Comparison of ENCODE assay signal across 8 mouse cellular contexts in genomic region chr5:118027101-118027697, GRCm38 (mm10). TPM values are rescaled to one million over a fixed set of nuclear protein-coding genes. Genes with fewer than 3 reads are reported as not detected.
DNase-seq lines count a peak whose midpoint lies in the region; ATAC-seq and TF ChIP-seq lines count a peak whose summit lies in the region.
"Had no signal": no experiment of that assay in that cellular context is flagged by ENCODE, and none has a peak within 500 bp of the region (broad histone marks: within the 10 kb centered on the region; RNA-seq: fewer than 3 reads in every experiment).

No protein-coding gene starts in this region.

- no peak overlapping the region for H3K27ac ChIP-seq in liver, adult 2 months (replicated peaks; ENCODE audit: insufficient read depth, low read depth, low read length)
- H3K27ac ChIP-seq in forebrain, embryonic 12.5 days: no peak overlapping the region
- H3K27ac ChIP-seq in limb, embryonic 11.5 days (replicated peaks; ENCODE audit: low read depth, low read length): no peak overlapping the region

- no peak for TF ChIP-seq CTCF in liver, adult 2 months (IDR thresholded peaks at IDR 0.05; ENCODE audit: low read depth, low read length)

- H3K4me2 ChIP-seq in forebrain, embryonic 12.5 days: peak overlapping the region; percentile 97
- peak overlapping the region; percentile 96 for H3K4me2 ChIP-seq in limb, embryonic 11.5 days (ENCODE audit: low read depth, severe bottlenecking)

- H3K36me3 ChIP-seq in liver, adult 2 months (ENCODE audit: control insufficient read depth, insufficient read depth, low read length): no peaks in the 10 kb centered on the region
- no peaks in the 10 kb centered on the region for H3K36me3 ChIP-seq in forebrain, embryonic 12.5 days (replicated peaks)
- H3K36me3 ChIP-seq in limb, embryonic 11.5 days (ENCODE audit: control insufficient read depth, insufficient read depth, low read length): no peaks in the 10 kb centered on the region

- peak overlapping the region; percentile 4; the same call in 1 of the 2 replicates for H3K4me3 ChIP-seq in liver, adult 2 months (ENCODE audit: insufficient read depth, low read depth, low read length)
- H3K4me3 ChIP-seq in forebrain, embryonic 12.5 days (replicated peaks): peak overlapping the region; percentile 64
- H3K4me3 ChIP-seq in limb, embryonic 11.5 days (ENCODE audit: low read depth, low read length): peak overlapping the region; percentile 60
- H3K4me3 ChIP-seq: myocyte had no signal

- H3K4me1 ChIP-seq in liver, adult 2 months (ENCODE audit: control insufficient read depth, insufficient read depth, low read length): peaks cover 4% of the 10 kb centered on the region; the same call in 1 of the 2 replicates
- peaks cover 50% of the 10 kb centered on the region for H3K4me1 ChIP-seq in forebrain, embryonic 12.5 days
- H3K4me1 ChIP-seq in limb, embryonic 11.5 days (ENCODE audit: control insufficient read depth, insufficient read depth, low read length): peaks cover 14% of the 10 kb centered on the region

- no peak for ATAC-seq in forebrain, embryonic 12.5 days (ENCODE audit: low FRiP score)
- no peak for ATAC-seq in limb, embryonic 11.5 days (ENCODE audit: insufficient number of reproducible peaks, low FRiP score, low TSS enrichment, low read depth)

- no peak overlapping the region for H3K9ac ChIP-seq in liver, adult 2 months (ENCODE audit: low read depth, low read length)
- H3K9ac ChIP-seq in forebrain, embryonic 12.5 days: peak overlapping the region; percentile 52
- no peak overlapping the region for H3K9ac ChIP-seq in limb, embryonic 11.5 days (ENCODE audit: low read length)

- H3K27me3 ChIP-seq in liver, adult 2 months (ENCODE audit: control insufficient read depth, insufficient read depth, low read length): peaks cover 24% of the 10 kb centered on the region
- H3K27me3 ChIP-seq in forebrain, embryonic 12.5 days: peaks cover 65% of the 10 kb centered on the region
- H3K27me3 ChIP-seq in limb, embryonic 11.5 days (ENCODE audit: control insufficient read depth, insufficient read depth, low read length): peaks cover 58% of the 10 kb centered on the region

- no peaks in the 10 kb centered on the region for H3K9me3 ChIP-seq in forebrain, embryonic 12.5 days
- H3K9me3 ChIP-seq in limb, embryonic 11.5 days (ENCODE audit: control insufficient read depth, low read length): no peaks in the 10 kb centered on the region

- WGBS in liver, adult 2 months: 3% methylated on average over 39 of the region's 39 CpGs
- WGBS in forebrain, embryonic 12.5 days: under 1% methylated on average over 39 of the region's 39 CpGs
- WGBS in limb, embryonic 11.5 days: 1% methylated on average over 39 of the region's 39 CpGs

- H3K79me2 ChIP-seq in liver, adult 2 months (ENCODE audit: control insufficient read depth, insufficient read depth, low read length): no peaks in the 10 kb centered on the region

- no peak for DNase-seq in liver, adult 2 months (ENCODE audit: extremely low read depth, low read depth, low spot score)
- no peak for DNase-seq in liver
- DNase-seq in limb, embryonic 11.5 days (ENCODE audit: low spot score): peak; percentile 33
- peak; percentile 39 for DNase-seq in retina, embryonic 14.5 days (ENCODE audit: low spot score)
- no peak for DNase-seq in layer of hippocampus, postnatal 10 days (ENCODE audit: low spot score in 2 of 2)
- no peak for DNase-seq in frontal cortex, postnatal 14 days (ENCODE audit: low spot score in 2 of 2)

- no peak for TF ChIP-seq POLR2A in liver, adult 2 months (IDR thresholded peaks at IDR 0.05; ENCODE audit: extremely low read depth, insufficient read depth, low read length)

RNA-seq across cellular contexts. Expression of gene Tesc, which starts 0.3 kb away (rescaled TPM):
- 0.18 and 0.94 TPM in 2 replicates for total RNA-seq in liver, adult 2 months (2014; rRNA removed)
- polyA plus RNA-seq in liver, adult 2 months (2012; rRNA removed): 0.35 and 0.41 TPM in 2 replicates
- polyA plus RNA-seq in forebrain, embryonic 12.5 days (2016; fragmentation: Nextera tagmentation; extraction: Ambion mirVana): 4.7 and 6.3 TPM in 2 replicates
- polyA plus RNA-seq in limb, embryonic 11.5 days (2014; fragmentation: Nextera tagmentation; extraction: Ambion mirVana): 0.53 and 0.75 TPM in 2 replicates
- total RNA-seq in layer of hippocampus, postnatal 10 days (2021): 10 to 100 TPM; 41.3 to 42.2 TPM

RNA-seq across cellular contexts. Expression of gene Fbxo21, which starts 50.7 kb away (rescaled TPM):
- total RNA-seq in liver, adult 2 months (2014; rRNA removed): 55.8 and 83.0 TPM in 2 replicates
- 41.9 and 79.0 TPM in 2 replicates for polyA plus RNA-seq in liver, adult 2 months (2012; rRNA removed)
- 149 and 165 TPM in 2 replicates for polyA plus RNA-seq in forebrain, embryonic 12.5 days (2016; fragmentation: Nextera tagmentation; extraction: Ambion mirVana)
- 74.6 and 84.4 TPM in 2 replicates for polyA plus RNA-seq in limb, embryonic 11.5 days (2014; fragmentation: Nextera tagmentation; extraction: Ambion mirVana)
- 100 to 1,000 TPM; 125 to 134 TPM for total RNA-seq in layer of hippocampus, postnatal 10 days (2021)

Comparison
In these comparisons a context has a peak if more than half of its experiments do, and no peak if none do; other contexts are left out.
1. DNase-seq: peak in limb, embryonic 11.5 days (single experiment) and retina, embryonic 14.5 days (single experiment); none in liver, adult 2 months (single experiment), liver (single experiment), layer of hippocampus, postnatal 10 days (0 of 2) and frontal cortex, postnatal 14 days (0 of 2).
2. H3K4me3 ChIP-seq: peak in every context shown above with its lines; median percentile 64 in forebrain, embryonic 12.5 days; 60 in limb, embryonic 11.5 days; 4 in liver, adult 2 months.